Mouse (Mus musculus) lung, postnatal 0 days (tissue): ENCODE data around the gene Pnpla8.

Experiments used
- CTCF ChIP-seq: IDR thresholded peaks from 2 replicates; pipeline ENCODE4 v1.5.1; 2016; ENCODE audit warnings: antibody characterized with exemption, mild to moderate bottlenecking
- EP300 ChIP-seq: IDR thresholded peaks from 2 replicates; pipeline ENCODE4 v1.6.1; 2016; ENCODE audit warnings: antibody characterized with exemption, mild to moderate bottlenecking, control low read depth

DNA sequence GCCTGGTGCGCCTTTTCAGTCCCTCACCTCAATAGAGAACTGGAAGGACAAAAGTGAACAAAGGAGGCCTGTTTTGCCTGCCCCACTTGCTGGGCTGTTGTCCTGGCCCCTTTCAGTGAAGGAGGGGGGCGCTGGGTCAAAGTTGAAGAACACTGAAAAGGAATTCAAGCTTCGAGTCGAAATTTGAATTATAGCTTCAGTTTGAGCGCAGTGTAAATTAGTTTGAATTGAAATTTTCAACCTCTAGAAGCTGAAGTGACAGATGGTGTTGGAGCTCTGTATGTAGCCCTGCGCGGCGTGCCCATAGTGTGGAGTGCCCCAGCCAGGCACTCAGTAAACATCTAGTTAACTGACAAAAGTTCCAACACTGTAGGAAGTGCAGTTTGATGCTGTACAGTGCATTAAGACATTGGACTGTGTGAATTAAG lies 117.0 kb downstream of the Pnpla8 start:
- no peak for TF ChIP-seq CTCF
- TF ChIP-seq EP300 = no peak
